Mouse (Mus musculus): Measurements from ENCODE around the gene Kdelr1. TPM values are rescaled to one million over a fixed set of nuclear protein-coding genes. Genes with fewer than 3 reads are reported as not detected.
A peak's percentile ranks its signal among the peaks of the same experiment; 100 is the strongest.

Gene Kdelr1
- total RNA-seq, 2 experiments from 2014 or later = 147 to 148 TPM

DNA sequence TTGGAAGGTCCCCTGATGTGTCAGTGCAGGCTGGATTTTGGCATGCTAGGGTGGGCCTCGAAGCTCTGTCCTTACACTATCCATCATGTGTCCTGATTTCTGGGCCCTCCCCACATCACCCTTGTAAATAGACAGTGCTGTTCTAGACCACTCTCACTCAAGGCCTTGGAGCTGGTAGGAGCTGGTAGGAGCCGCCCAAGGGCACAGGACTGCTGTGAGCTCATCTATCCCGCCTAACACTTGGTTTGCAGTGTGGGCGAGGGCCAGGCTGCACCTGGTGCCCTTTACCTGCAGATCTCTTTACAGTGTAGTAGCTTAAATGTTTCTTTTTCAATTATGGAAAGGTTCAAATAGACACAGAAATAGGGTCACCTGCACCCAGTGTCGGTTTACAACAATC, 42.4 kb downstream of the Kdelr1 start:
- DNase-seq (ENCODE audit: low spot score in 2 of 2) = no peak

GRCm38 (mm10) chr7:45916056-45917003, 43.8 kb downstream of the Kdelr1 start:
- DNase-seq (ENCODE audit: low spot score in 2 of 2) = peak; percentile 68 to 71

GRCm38 (mm10) chr7:45917004-45917704, 44.6 kb downstream of the Kdelr1 start:
- no peak for DNase-seq (ENCODE audit: low spot score in 2 of 2)

DNA sequence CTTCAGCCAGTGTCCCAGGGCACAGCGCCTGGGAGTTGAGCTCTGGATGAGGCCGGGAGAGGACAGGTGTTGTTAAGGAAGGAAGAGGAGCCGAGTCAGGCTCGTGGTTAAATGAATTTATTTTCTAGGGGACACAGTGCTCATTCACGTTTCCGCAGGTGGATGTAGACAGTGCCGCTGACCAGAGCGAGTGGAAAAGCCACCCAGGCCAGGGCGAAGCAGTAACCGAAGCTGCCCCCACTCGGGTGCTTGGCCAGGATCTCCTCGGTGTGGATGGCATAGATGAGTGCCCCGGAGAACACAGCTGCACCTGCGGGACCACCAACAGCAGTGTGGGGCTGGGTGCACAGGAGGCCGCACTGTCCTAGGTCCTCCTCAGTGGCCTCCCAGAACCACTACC, 45.4 kb downstream of the Kdelr1 start:
- DNase-seq (ENCODE audit: low spot score in 2 of 2) = no peak

- DNase-seq (ENCODE audit: low spot score in 2 of 2) = no peak
These were observed 46.6 kb downstream of the Kdelr1 start for GRCm38 (mm10) chr7:45919083-45919671.

GRCm38 (mm10) chr7:45919761-45920160, 47.2 kb downstream of the Kdelr1 start:
- DNase-seq (ENCODE audit: low spot score in 2 of 2) = no peak

DNA sequence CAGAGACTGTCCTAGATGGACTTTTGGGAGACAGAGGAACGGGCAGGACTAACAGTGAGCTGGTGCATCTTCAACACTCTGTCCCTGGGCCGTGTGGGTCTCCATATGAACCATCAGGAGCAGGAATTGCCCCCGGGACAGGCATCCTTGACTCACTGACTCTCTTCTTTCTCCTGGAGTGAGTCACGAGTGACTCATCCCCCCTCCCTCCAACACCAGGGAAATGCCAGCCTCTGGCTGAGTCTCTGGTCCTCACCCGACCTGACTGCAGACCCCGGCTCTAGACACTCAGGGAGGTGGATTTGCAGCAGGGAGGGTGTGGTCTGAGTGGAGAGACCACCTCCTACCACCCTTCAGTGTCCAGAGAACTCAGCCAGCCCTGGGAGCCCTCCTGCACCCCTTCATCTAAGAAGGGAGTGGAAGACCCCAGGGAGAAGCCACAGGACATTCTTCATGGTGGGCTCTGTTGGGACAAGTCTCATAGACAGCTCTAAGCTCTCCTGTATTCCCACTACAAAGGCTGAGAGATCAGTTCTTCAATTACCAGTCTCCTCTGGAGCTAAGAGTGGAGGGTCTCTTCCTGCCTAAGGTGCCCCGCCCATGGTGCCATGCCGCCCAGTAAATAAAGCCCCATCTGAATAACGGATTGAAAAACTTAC, 48.1 kb downstream of the Kdelr1 start:
- DNase-seq (ENCODE audit: low spot score in 2 of 2) = peak in 1 of 2 experiments; percentile 57

DNA sequence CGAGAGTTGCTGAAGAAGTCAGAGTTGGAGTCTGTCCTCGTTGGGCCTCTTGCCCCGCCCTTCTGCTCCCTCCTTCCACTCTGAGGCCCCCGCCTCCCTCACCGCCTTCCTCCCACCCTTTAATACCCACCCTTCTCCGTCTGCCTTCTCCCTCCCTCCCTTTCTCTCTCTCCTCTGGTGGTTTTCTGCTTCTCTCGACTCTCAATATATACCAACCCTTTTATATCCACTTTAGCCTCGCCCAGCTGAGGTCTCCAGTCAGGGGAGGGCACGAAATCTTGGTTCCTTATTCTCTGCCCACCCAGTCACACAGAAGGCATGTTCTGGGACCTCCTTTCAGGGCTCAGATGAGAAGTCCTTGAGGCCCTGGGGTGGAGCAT, 48.7 kb downstream of the Kdelr1 start, which contains the start of gene Emp3:
Gene Emp3, minus strand, starts transcription at position 163 of the 380 bp plus-strand sequence.
- no peak for DNase-seq (ENCODE audit: low spot score in 2 of 2)

- DNase-seq (ENCODE audit: low spot score in 2 of 2) = no peak
These were observed 49.5 kb downstream of the Kdelr1 start for GRCm38 (mm10) chr7:45921950-45922600.

DNA sequence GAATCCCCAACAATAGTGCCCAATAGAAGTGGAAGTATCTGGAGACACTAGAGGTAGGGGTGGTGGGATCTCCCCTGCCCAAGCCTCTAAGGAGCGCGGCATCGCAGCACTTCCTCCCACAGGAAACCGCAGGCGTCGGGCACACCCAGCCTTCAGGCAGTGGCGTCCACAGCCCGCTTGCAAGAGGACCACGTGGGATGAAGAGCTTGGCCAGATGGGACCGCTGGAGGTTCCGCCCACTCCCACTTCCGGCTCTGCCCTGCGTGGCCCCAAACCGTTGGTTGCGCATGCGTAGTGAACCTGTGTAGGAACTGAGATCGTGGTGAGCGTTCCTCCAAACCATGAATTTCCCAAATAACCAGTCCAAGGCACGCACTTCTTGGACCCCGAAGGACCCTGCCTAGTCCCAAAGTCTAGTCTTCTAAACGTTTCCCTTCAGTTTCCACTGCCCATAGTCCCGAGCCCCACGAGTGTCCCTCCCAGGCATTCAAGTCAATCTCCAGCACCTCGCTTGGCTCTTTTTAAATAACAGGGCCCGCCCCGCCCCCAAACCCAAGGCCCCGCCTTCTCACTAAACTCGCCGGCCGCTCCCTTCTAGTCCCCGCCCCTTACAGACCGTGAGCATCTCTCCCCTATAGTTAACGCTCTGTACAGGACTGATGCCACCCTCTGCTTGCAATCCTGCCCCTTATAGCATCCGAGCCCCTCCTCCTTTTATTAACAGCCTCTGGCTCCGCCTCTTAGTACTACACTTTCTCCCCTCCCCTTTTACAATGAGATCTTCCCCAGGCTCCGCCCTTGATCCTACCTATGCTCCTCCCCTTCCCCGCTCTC, 50.6 kb downstream of the Kdelr1 start:
- peak; percentile 67 to 90 for DNase-seq (ENCODE audit: low spot score in 2 of 2)

- peak; percentile 38 to 72 for DNase-seq (ENCODE audit: low spot score in 2 of 2)
These were observed 51.3 kb downstream of the Kdelr1 start, which contains the start of gene Ccdc114 for GRCm38 (mm10) chr7:45923762-45924428. Ccdc114 (plus strand) TSS chr7:45924072.

GRCm38 (mm10) chr7:45924429-45924816, 51.9 kb downstream of the Kdelr1 start:
- no peak for DNase-seq (ENCODE audit: low spot score in 2 of 2)

DNA sequence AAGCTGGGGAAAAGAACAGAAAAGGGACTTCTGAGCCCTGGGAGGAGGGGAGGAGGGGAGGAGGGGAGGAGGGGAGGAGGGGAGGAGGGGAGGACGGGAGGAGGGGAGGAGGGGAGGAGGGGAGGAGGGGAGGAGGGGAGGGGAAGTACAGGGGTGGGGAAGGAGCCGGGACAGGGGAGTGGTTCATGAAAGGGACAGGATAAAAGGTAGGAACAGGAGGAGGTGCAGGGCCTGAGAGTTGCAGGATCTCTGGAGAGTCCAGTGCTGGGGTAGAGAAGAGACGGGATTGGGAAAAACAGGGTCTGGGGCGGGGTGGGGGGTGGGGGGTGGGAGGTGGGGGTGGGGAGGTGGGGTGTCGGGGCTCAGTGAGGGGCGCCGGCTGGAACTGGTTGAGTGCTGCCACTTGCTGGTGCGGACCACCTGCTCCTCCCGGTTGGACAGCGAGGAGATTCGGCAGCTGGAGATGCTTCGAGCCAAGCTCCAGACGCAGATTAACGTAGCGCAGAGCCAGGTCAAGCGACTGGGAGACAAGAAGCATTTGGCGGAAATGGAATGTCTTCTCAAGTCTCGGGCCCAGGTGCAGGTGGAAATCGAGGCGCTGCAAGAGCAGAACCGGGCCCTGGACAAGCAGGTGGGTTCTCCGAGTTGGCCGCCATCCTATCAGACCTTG, 56.2 kb downstream of the Kdelr1 start:
- no peak for DNase-seq (ENCODE audit: low spot score in 2 of 2)

- DNase-seq (ENCODE audit: low spot score in 2 of 2) = no peak
These were observed 57.1 kb downstream of the Kdelr1 start for GRCm38 (mm10) chr7:45929688-45930087.

Data from adrenal gland, postnatal 4 days (tissue).